Mouse (Mus musculus): ENCODE measurements around the gene Slc4a4. TPM values are rescaled to one million over a fixed set of nuclear protein-coding genes. Genes with fewer than 3 reads are reported as not detected.
"Not testable (repeated sequence)": the region's sequence is repeated elsewhere in the genome, so short reads cannot be mapped to it uniquely, and the experiment has no call there.

The Slc4a4 gene
- total RNA-seq, 2 experiments from 2014 or later, result 154 to 169 TPM

GRCm38 (mm10) chr5:88958966-88959365, 72.3 kb downstream of the Slc4a4 start:
- no peak for DNase-seq (ENCODE audit: low spot score in 2 of 2)

- no peak for DNase-seq (ENCODE audit: low spot score in 2 of 2)
Measured at GRCm38 (mm10) chr5:88959412-88959811, 72.8 kb downstream of the Slc4a4 start.

GRCm38 (mm10) chr5:88960342-88961105, 73.9 kb downstream of the Slc4a4 start:
- DNase-seq (ENCODE audit: low spot score in 2 of 2), result no peak

- DNase-seq (ENCODE audit: low spot score in 2 of 2), result no peak
Measured at GRCm38 (mm10) chr5:88961351-88961761, 74.7 kb downstream of the Slc4a4 start.

GRCm38 (mm10) chr5:88964685-88965290, 78.2 kb downstream of the Slc4a4 start:
- no peak for DNase-seq (ENCODE audit: low spot score in 2 of 2)

- DNase-seq (ENCODE audit: low spot score in 2 of 2), result no peak
Measured at GRCm38 (mm10) chr5:88966507-88966906, 79.9 kb downstream of the Slc4a4 start.

- no peak for DNase-seq (ENCODE audit: low spot score in 2 of 2)
Measured at GRCm38 (mm10) chr5:88968923-88969639, 82.5 kb downstream of the Slc4a4 start.

- DNase-seq (ENCODE audit: low spot score in 2 of 2), result no peak
Measured at GRCm38 (mm10) chr5:88971554-88971953, 84.9 kb downstream of the Slc4a4 start.

GRCm38 (mm10) chr5:88972277-88972676, 85.7 kb downstream of the Slc4a4 start:
- no peak for DNase-seq (ENCODE audit: low spot score in 2 of 2)

GRCm38 (mm10) chr5:88973130-88973529, 86.5 kb downstream of the Slc4a4 start:
- no peak for DNase-seq (ENCODE audit: low spot score in 2 of 2)

- peak in 1 of 2 experiments; percentile 35 for DNase-seq (ENCODE audit: low spot score in 2 of 2)
Measured at GRCm38 (mm10) chr5:88975694-88976093, 89.1 kb downstream of the Slc4a4 start.

- DNase-seq (ENCODE audit: low spot score in 2 of 2), result no peak
Measured at GRCm38 (mm10) chr5:88976428-88976827, 89.8 kb downstream of the Slc4a4 start.

- no peak for DNase-seq (ENCODE audit: low spot score in 2 of 2)
Measured at GRCm38 (mm10) chr5:88980740-88981139, 94.1 kb downstream of the Slc4a4 start.

GRCm38 (mm10) chr5:88981243-88982014, 94.8 kb downstream of the Slc4a4 start:
- DNase-seq (ENCODE audit: low spot score in 2 of 2), result no peak

- DNase-seq (ENCODE audit: low spot score in 2 of 2), result no peak
Measured at GRCm38 (mm10) chr5:88982040-88982736, 95.6 kb downstream of the Slc4a4 start.

GRCm38 (mm10) chr5:88983170-88983569, 96.6 kb downstream of the Slc4a4 start:
- no peak for DNase-seq (ENCODE audit: low spot score in 2 of 2)

- DNase-seq (ENCODE audit: low spot score in 2 of 2), result no peak
Measured at GRCm38 (mm10) chr5:88983652-88984051, 97.0 kb downstream of the Slc4a4 start.

- DNase-seq (ENCODE audit: low spot score in 2 of 2), result no peak
Measured at GRCm38 (mm10) chr5:88989018-88989417, 102.4 kb downstream of the Slc4a4 start.

- DNase-seq (ENCODE audit: low spot score in 2 of 2), result peak in 1 of 2 experiments; percentile 66
Measured at GRCm38 (mm10) chr5:88990196-88990747, 103.7 kb downstream of the Slc4a4 start.

- DNase-seq (ENCODE audit: low spot score in 2 of 2), result not testable (repeated sequence)
Measured at GRCm38 (mm10) chr5:88991309-88991708, 104.7 kb downstream of the Slc4a4 start.

Data from layer of hippocampus, postnatal 14 days (tissue).